Mouse (Mus musculus) B cell, adult (primary cell): ENCODE results near the gene Rapgef6. TPM values are rescaled to one million over a fixed set of nuclear protein-coding genes. Genes with fewer than 3 reads are reported as not detected.

ENCODE experiments used
- total RNA-seq: library from RNA; stranded (reverse); gene quantifications from 4 replicates; pipeline ENCODE4 v1.2.4, GENCODE M21; 2023; ENCODE audit not compliant: inconsistent age

Gene Rapgef6
- 147 to 172 TPM (median 151 TPM) in 4 replicates for total RNA-seq

DNA sequence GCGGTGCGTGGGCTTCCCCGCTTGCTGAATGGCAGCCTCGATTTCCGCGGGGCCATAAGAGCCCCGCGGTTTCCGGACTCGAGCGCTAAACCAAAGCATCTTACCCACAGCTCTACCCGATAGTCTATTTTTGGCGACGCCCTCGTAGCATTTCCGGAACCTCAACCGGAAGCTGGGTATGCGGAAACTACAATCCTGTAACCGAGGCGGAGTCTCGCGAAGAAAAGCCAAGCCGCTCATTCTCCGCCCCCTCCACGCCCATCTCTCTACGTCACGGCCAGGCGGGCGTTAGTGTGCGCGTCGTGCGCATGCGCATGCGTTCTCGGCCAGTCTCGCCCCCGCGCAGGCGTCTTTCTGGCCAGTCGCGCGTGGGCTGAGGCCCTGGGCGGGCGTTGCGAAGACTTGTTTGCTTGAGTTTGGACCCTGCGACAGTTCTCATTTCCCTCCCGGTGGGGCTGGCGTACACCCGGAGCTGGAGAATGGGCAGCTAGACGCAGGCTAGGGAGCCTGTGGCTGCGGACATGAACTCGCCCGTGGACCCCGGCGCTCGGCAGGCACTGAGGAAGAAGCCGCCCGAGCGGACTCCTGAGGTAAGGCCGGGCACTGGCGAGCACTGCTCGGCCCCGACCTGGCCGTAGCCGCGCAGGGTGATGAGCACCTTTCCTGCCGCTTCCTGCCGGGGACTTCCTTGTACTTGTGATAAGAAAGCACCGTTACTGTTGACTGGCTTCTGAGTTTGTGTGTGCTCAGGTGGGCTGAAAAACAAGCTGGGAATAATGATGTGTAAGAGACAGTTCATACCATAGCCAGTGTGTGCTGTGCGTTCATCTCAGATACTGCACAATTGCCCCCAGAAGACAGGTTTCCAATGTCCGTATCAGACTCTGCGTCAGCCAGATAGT, at the start of gene Rapgef6:
Rapgef6 (plus strand) TSS at position 319 of the 902 bp plus-strand sequence.

Other genes starting within 250 kb of the Rapgef6 start
- gene Acsl6, start 219.0 kb upstream of the Rapgef6 start, total RNA-seq, result not detected in 4 replicates
- not detected in 4 replicates for gene Meikin, start 152.2 kb upstream of the Rapgef6 start, total RNA-seq
- gene Fnip1, start 84.6 kb upstream of the Rapgef6 start, total RNA-seq, result 28.0 to 35.8 TPM (median 32.8 TPM) in 4 replicates